Mouse (Mus musculus) lung, postnatal 0 days (tissue): Measurements from ENCODE around the gene Gm20388.

Source experiments
- CTCF ChIP-seq: IDR thresholded peaks from 2 replicates; pipeline ENCODE4 v1.5.1; 2016; ENCODE audit warnings: antibody characterized with exemption, mild to moderate bottlenecking
- EP300 ChIP-seq: IDR thresholded peaks from 2 replicates; pipeline ENCODE4 v1.6.1; 2016; ENCODE audit warnings: antibody characterized with exemption, mild to moderate bottlenecking, control low read depth

- TF ChIP-seq CTCF = no peak
- no peak for TF ChIP-seq EP300
These were observed 511.0 kb downstream of the Gm20388 start for GRCm38 (mm10) chr8:120421638-120422037.
